Mouse (Mus musculus) adrenal gland, adult 2 months (tissue): ENCODE data around the gene Farp1. TPM values are rescaled to one million over a fixed set of nuclear protein-coding genes. Genes with fewer than 3 reads are reported as not detected.

Experiments
- DNase-seq: peaks from one replicate; pipeline ENCODE4 v3.0.0; 2021
- polyA plus RNA-seq: library from polyadenylated mRNA; depleted of rRNA; stranded (reverse); fragments of >200 nt; gene quantifications from 2 replicates; pipeline ENCODE4 v1.2.3, GENCODE M21; 2012
- total RNA-seq, 2 experiments: library from RNA; stranded (reverse); gene quantifications; 2 replicates each; pipeline ENCODE4 v1.2.3; 2021

Farp1 gene
- total and polyA plus RNA-seq, 3 experiments: 10.9 to 24.0 (median 18.0) TPM

DNA sequence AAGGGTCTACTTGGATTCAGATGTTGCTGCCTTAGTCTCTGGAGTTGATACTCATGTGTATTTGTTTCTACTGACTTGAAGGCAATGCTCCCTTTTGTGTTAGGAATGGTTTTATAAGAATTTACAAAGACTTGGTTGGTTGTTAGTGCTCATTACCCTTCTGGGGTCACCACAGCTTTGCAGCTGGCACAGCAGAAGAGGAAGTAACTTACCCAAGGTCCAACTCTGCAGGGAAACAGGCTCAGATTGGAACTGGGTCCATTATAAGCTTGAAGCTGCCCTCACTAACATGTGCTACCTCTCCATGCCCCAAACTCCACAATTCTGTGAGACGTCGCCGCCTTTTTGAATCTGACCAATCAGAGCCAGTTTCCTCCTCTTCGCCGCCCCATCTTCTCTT is 22.8 kb downstream of the Farp1 start:
- no peak for DNase-seq

DNA sequence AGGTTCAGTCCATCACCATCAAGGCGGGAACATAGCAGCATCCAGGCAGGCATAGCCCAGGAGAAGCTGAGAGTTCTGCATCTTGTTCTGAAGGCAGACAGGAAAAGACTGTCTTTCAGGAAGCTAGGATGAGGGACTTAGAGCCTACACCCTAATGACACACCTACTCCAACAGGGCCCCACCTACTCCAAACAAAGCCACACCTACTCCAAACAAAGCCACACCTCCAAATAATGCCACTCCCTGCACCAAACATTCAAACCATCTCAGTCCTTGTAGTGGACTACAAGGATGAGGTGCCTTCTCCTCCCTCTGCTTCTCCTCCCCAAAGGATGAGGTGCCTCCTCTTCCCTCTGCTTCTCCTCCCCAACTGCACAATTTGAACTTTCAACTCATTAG is 23.5 kb downstream of the Farp1 start:
- DNase-seq: no peak

DNA sequence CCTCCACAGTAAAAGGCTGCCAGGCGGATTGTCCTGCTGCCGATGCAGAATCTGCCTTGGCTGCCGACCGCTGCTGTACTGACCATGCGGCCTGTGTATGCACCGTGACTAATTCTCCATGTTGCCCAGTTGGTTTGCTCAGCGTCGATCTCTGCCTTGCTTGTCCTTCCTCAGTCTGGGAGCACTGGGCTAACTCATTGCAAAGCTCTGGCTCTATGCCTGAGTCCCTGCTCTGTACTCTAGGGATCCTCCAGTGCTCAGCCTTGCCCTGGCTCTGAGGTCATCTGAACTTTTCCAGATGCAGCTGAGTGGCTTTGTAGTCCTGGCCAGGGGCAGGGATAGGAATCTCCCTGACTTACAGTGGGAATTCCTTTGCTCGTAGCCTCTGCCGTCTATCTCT is 24.3 kb downstream of the Farp1 start:
- peak; percentile 90 for DNase-seq

DNA sequence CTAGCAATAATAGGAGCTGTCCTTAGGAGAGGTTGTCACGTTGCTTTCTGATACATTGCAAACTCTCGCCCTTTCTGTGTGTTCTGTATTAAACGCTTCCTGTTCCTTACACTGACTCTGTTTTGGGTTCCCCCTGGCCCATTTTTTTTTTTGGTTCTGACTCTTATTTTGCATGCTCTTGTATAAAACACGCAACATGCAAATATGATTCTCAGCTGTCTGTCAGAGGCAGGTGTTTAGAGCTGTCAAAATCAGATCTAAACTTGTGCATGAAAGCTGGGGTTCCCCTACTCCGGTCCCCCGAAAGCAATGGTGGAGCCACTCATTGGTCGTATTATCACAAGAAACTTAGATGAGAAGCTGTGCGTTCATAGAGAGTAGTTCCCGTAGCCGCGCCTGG is 25.5 kb downstream of the Farp1 start:
- DNase-seq: no peak

DNA sequence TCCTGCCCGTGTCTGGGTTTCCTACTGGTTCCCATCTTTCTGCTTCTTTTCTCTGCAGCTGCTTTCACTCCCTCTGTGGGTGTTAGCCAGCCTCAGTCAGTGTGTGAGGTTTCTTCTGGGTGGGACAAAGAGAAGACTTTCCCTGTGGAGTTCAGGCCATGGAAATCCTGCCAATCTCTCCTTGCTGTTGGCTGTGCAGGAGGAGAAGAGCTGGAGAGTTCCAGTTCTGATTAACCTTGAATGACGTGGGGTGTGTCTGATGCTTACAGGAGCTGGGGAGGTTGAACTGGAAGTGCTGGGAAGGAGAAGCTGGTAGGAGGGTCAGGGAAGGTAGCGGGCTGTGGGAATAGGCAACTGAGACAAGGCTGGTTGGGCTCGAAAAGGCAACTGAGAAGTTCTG is 26.7 kb downstream of the Farp1 start:
- no peak for DNase-seq

DNA sequence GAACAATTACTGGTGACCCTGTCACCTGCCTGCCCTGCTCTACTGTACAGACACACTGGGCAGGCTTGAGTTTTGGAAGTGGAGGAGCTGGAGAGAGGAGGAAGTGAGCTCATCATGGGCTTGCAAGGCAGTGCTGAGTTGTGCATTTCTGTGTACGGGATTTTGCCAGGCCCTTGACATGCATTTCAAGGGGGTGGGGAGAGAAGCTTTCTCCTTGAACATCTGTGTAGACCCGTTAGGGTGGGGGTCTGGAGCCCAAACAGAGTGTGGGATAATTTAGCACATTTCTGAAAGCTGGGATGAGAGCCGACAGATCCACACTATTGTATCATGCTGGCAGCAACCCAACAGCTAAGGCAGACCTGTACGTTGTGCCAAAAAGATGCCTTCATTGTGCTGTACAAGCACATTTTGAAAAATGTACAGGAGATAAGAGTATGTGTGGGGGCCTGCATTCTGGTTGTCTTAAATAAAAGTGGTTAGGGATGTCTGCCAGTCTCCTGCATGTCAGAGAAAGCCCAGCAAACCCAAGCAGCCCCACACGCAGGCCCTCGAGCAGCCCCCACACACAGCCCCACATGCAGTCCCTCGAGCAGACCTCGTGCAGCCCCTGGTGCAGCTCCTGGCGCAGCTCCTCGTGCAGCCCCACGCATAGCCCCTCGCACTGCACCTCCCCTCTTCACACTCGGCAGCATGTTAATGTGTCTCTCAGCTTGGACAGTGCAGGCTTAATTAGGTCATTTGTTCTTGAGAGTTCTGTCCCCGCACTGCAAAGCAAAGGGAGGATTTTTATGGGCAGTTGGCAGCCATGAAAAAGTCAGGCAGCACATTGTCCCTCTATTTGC is 27.5 kb downstream of the Farp1 start:
- DNase-seq: peak; percentile 45

DNA sequence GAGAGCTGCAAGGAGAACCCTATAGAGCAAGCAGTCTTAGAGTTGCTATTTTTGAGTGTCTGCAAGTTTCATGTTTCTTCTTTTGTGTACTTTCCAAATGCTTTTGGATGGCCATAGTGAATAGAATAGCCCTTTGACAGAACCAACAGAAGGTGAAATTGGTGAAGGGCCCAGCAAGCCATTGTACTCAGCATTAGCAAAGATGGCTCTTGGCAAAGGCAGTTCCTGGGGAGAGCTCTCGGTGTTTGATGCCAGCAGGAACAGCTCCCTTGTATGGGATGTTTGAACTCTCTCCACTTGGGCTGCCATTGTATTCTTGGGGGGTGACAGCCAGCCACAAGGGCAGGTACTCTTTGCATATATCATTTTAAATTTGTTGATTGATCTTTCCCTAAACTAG is 29.7 kb downstream of the Farp1 start:
- DNase-seq: no peak

DNA sequence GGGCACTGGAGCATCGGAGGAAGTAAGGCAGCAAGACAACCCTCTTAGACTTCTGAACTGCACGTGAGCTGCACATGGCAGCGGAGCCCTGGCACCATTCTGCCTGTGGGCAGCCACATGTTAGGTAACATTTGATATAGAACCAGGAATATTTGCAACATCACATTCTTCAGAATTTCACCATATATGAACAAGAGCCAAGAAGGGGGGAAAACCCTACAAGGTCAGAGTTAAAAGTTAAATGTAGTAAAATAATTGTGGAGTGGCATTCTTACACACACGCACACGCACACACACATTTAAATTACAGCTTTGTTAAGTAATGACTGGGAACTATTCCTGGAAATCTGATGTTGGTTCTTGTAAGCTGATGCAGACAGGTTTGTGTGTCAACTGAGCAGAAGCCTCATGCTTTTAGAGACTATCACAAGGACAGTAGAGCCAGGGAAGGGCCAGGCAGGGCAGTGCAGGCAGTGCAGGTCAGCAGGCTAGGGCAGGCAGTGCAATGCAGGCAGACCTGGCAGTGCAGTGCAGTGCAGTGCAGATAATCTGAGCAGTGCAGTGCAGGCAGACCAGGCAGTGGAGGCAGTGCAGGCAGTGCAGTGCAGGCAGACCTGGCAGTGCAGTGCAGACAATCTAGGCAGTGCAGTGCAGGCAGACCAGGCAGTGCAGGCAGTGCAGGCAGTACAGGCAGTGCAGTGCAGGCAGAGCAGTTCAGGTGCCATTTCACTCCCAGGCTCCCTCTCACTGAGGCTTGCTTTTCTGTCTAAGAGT is 38.3 kb downstream of the Farp1 start:
- DNase-seq: peak; percentile 50

DNA sequence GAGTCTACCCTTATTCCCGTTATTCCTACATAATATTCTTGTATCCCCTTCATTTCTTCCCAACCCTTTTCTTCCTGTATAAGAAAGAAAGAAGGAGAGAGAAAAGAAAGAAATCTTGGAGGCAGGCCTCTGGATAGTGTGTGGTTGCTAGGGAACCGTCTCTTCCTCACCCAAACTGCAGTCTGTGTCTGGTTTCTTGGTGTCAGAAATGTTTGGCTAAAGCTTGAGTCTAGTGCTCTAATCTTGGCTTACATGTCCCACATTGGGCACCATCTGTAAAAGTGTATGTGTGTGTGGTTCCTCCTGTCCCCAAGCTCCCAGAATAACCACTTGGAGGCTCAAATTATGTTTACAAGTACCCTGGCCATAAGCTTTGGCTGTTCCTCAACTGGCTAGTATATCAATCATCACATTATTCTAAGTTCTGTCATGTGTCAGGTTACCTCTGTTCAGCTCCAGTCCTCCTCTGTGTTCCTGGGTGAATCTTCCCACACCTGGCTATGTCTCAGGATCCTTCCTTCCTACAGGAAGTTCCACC is 39.3 kb downstream of the Farp1 start:
- DNase-seq: no peak

DNA sequence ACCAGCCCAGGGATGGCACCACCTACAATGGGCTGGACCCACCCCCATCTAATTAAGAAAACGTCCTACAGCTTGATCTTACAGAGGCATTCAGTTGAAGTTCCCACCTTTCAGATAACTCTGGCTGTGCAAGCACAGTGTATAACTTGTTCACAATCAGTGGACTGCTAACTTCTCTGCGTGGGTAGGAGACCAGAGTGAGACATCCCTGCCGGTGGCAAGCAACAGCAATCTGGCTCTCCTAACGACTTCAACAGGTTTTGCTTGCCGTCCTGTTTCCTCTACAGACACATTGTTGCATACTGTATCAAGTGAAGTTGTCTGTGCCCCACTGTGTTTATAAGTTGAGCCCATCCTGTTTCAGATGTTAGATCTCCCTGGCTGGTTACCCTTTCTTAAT is 45.7 kb downstream of the Farp1 start:
- DNase-seq: no peak

DNA sequence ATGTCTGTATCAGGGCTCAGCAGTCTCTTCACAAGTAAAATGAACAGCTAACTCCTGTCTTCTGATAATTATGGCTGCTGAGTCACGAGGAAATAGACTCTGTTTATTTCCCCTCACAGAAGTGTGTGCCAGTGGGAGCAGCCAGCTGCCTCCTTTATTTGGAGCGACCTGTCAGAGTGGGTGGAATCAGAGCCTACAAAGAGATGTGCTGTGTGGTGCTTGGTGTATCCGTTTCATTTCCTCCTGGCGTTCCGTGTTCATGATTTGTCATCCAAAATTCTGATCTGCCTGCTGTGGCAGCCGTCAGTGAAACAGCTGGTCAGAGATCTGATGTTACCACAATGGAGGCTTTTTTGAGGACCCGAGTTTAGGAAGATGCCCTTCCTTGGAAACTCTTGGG is 47.3 kb downstream of the Farp1 start:
- no peak for DNase-seq

DNA sequence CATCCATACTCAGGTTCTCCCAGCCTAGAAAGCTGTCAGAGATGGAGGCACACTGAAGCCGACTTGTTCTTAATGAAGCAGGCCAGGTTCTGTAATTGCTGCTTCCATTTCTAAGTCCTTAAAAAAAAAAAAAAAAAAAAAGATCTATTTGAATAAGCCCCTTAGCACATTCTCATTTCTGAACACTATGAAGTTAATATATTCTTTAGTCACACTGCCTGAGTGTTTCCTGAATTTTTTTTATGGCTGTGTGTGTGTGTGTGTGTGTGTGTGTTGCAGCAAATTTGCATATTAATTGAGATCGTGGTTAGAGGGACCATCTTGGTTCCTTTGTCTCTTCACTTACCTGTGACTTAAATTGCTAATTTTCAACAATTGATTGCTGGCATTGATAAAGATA is 47.8 kb downstream of the Farp1 start:
- DNase-seq: no peak

DNA sequence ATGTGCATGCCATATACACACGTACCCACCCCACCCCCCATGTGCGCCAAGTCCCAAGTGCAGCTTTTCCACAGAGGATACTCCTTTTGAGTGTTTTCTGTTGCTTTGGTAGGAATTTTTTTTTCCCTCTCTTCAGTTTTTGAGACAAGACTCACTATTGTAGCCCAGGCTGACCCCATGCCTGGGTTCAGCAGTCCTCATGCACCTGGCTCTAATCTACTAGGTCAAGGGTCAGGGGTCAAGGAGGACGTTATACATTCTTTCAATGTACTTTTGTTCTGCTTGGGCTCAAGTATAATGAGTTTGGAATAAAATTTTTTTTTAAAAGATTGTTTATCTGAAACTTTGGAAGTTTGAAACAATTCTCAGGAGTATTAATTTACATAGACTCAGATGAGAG is 48.4 kb downstream of the Farp1 start:
- DNase-seq: no peak

DNA sequence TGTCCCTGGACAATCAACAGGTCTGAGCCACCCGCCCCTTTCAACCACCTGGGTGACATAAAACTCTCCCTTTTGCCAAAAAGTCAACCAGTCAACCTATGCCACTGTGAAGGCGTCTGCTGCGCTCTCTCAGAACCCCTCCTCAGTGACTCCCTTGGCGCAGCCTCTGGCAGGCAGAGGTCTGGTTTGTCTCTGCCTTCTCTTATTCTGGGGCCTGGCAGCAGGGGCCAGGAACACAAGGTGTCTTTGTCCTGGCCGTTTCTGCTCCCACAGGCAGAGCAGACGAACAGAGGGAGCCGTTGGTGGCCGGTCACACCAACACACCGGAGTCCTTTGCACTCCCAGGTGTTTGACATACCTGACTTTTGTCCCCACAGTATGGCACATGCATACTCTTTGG is 57.5 kb downstream of the Farp1 start:
- no peak for DNase-seq

DNA sequence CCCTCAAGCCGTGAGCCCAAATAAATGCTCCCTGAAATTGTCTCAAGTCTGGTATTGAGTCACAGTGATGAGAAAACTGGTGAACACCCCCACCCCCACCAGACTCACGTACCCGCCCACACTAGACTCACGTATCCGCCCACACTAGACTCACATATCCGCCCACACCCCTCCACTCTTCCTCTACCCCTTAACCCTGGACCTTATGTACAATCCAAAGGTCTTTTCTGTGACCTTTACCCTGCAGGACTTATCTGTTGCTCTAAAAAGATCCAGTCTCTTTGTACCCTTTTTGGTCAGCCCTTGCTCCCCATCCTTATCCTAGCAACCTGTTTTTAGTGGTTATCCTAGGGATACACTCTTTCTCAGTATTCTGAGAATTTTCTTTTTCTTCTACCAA is 58.9 kb downstream of the Farp1 start:
- no peak for DNase-seq

DNA sequence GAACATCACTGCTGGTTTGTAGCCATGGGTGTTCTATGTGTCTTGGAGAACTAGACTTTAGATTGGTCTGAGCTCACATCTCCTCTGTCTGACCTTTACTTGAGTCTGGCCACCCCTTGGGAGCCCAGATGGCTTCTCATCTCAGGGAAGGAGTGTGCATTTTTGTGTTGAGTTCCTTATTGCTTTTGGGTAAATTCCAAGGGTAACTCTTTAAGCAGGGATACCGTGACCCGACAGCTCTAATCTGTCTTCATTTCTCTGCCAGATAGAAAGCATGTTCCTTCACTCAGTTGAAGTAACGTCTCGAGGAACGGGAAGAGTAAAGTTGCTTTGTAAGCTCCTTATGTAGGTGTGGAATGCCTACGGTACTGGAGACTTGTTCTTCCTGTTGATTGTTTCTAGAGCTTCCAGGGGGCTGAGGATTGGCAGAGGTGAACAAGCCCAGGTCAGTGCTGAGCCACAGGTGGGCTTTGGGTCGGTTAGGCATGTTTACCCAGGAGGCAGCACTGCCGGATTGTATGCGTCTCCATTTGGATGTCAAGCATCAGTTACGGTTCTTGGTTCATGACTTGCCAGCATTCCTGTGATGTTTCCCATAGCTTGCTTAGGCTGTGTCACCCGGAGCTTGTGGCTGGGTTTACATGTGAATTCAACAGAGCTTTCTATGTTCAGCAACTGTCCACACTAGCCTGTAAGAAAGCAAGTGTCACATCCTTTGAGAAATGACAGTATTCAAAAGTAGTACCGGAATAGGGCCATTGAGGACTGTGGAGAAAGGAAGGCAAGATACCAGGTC is 62.8 kb downstream of the Farp1 start:
- DNase-seq: no peak

DNA sequence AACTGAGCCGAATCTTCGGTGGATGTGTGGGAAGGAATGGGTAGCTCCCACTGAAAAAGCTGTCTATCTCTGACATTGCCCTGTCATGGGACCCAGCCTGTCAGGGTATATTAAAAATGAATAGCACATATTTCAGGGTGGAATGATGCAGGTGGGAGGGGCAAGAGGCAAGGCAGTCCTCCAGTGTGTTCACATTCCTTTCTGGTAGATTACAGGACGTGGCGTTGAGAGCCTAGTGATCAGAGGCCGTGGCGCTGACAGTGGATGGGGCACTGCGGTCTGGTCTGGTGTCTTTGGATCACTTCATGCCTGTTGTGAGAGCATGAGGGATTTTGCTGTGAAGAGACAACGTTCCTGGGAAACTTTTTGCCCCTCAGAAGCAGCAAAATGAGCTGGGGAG is 64.1 kb downstream of the Farp1 start:
- DNase-seq: no peak

DNA sequence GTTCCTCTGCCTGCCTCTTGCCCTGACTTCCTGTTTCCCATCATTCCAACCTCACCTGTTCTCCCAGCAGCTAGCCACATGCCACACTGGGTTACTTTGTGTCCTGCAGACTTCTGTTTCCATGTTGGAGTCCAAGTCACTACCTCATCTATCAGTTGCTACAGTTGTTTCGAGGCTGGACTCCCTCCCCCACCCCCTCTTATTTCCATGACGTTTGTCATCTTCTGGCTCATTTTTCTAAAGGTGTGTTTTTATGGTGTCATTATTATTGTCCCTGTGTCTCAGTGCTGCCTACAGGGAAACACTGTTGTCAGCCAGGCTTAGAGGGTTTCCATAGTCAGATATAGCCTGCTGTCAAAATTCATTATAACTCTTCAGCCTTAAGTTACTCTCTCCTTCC is 64.9 kb downstream of the Farp1 start:
- DNase-seq: no peak

DNA sequence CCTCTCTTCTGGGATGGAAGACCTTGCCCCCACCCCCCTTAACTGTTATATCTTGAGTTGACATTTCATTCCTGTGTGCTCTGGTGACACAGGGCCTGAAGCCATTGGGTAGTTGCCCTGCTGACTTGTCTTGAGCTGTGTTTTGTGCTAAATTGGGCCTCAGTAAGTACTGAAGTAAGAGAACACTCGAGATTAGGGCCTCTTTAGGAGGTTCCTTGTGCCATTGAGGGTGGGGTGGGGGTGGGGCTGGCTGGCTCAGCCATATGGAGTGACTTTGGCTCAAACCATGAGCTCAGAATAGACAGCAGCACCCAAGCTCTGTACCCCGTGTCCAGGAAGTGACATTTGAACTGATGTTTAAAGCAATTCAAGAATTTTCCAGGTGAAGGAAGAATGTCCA is 65.8 kb downstream of the Farp1 start:
- no peak for DNase-seq

DNA sequence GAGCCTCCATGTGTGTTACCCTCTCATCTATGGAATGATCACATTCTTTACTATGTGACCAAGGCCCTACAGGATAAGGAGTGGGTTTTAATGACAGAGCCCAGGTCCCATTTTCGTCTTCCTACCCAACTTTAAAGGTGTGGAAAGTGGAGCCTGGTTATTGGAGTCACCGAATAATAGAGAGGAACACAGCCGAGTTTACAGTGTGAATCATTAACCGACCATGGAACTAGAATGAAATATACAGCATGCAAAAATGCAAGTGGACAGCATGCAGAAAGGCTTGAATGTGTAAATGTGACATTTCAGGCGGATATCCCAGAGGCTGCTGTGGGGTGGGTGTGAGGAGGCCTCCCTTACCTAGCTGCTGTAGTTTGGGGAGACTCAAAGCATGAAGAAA is 66.5 kb downstream of the Farp1 start:
- DNase-seq: no peak

DNA sequence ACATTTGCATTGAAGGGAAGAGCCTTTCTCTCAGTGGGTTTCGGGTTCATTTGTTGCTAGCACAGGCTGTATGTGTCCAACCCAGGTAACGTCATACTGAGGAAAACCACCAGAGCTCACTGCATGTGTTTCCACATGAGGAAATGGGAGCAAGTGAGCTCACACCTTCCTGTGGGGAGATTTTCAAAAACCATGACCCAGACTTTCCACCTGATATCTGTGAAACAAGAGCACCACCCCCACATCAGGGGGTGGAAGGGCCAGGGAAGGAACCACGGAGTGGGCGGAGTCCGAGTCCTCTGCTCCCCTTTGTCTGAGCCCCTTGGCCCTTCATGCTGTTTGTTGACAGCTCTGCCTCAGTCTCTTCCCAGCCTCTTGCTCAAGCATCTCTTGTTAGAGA is 67.6 kb downstream of the Farp1 start:
- no peak for DNase-seq

DNA sequence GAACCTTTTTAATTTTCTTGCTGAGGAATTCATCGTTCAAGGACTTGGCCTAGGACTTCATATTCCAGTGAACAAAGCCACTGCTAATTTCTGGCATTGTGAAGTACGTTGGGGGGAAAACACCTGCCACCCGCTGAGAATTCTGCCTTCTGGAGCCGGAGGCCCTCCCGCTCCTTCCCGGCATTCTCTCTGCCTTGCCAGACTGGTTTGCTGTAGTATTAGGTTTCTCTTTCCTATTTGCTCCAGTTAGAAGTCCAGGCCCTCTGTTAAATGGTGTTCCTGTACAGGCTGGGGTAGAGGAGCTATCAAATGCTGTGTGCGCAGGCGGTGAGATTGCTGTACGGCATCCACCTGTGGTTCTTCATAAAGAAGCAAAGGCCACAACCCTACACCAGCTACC is 68.5 kb downstream of the Farp1 start:
- no peak for DNase-seq
